Mouse (Mus musculus) left cerebral cortex, adult 8-10 months (tissue): ENCODE data around the gene Oas1d. TPM values are rescaled to one million over a fixed set of nuclear protein-coding genes. Genes with fewer than 3 reads are reported as not detected.
"Not testable (repeated sequence)": the region's sequence is repeated elsewhere in the genome, so short reads cannot be mapped to it uniquely, and the experiment has no call there.

ENCODE experiments used
- DNase-seq, 2 experiments: peaks; one replicate each; pipeline ENCODE4 v3.0.0; 2022; ENCODE audit warnings: low spot score in 2 of 2
- total RNA-seq, 4 experiments: library from RNA; stranded (reverse); gene quantifications; 2 replicates each; pipeline ENCODE4 v1.2.4; 2022

Gene Oas1d
- total RNA-seq = not detected

GRCm38 (mm10) chr5:120914204-120914603, at the start of gene Oas1d:
TSS of gene Oas1d (plus strand) at chr5:120914536.
- not testable (repeated sequence) for DNase-seq

GRCm38 (mm10) chr5:120865336-120865860, 48.9 kb upstream of the Oas1d start:
- DNase-seq = no peak

- no peak for DNase-seq
These were observed 44.8 kb upstream of the Oas1d start for GRCm38 (mm10) chr5:120869436-120870015.

GRCm38 (mm10) chr5:120870081-120870480, 44.3 kb upstream of the Oas1d start:
- no peak for DNase-seq

DNA sequence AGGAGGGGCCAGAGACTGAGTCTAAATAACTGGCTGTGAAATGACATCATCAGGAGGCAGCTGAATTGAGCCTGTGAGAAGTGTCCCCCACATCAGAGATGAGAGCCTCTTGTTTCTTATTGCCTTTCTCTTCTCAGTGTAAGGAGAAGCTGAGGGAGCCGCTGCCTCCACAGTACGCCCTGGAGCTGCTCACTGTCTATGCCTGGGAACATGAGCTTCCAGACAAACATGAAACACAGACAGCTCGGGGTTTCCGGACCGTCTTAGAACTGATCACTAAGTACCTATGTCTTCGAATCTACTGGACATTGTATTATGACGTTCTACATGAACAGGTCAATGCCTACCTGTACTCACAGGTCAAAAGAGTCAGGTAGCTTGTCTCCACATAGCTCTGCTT, 43.6 kb upstream of the Oas1d start:
- no peak for DNase-seq

GRCm38 (mm10) chr5:120871469-120871868, 42.9 kb upstream of the Oas1d start:
- DNase-seq = no peak

- DNase-seq = not testable (repeated sequence)
These were observed 37.5 kb upstream of the Oas1d start for GRCm38 (mm10) chr5:120876839-120877238.

DNA sequence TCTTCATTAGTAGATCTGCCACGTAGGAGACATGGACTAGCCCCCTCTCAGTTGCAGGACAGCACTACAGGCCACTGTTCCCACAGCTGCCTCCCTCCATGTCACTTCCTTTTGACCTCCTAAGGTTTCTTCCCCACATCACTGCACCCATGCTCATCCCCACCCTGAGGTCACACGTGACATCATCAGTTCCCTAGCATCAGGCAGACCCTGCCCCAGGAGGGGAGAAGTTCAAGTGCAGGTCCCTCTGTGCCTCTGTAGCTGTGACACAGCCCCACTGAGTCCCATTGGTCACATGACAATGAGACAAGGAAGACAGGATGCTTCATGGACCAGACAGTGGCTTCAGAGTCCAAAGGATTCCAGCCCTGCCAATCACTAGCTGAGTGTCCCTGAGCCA, 36.9 kb upstream of the Oas1d start:
- not testable (repeated sequence) for DNase-seq

DNA sequence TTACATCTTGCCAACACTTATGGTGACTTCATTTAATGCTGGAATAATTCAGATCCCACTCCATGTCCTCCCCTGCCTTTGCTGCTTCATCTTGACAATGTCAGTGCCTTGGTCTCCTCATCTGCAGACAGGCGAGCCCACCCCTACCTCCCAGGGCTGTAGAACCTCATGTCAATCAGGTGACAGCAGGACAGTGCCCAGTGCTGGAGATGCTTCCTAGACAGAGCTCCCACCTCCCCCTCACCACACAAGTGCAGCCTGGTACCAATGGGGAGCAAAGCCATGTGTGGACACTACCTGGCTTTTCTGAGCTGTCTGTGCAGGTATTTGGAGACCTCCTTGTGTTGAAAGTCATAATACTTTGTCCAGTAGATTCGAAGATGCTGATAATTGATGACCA, 35.5 kb upstream of the Oas1d start:
- not testable (repeated sequence) for DNase-seq

DNA sequence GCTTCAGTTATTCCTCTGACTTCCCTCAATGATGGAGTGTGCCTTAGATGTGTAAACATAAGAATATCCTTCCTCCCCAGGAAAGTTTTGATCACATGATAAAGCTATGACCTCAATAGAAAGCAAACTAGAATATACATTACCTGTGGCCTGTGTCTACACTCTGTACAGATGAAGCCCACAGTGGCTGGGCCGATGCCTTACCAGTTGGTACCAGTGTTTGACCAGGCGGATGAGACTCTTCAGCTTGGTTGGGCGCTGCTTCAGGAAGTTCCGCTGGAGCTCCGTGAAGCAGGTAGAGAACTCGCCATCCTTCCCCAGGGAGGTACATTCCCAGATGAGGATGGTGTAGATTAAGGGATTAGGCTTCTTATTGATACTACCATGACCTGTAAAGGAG, 32.7 kb upstream of the Oas1d start:
- DNase-seq = not testable (repeated sequence)

GRCm38 (mm10) chr5:120887413-120887812, 26.9 kb upstream of the Oas1d start, which contains the start of gene Oas1g:
TSS of gene Oas1g (minus strand) at chr5:120887613.
- DNase-seq = not testable (repeated sequence)

- DNase-seq = no peak
These were observed 26.5 kb upstream of the Oas1d start for GRCm38 (mm10) chr5:120887831-120888230.

GRCm38 (mm10) chr5:120888294-120888815, 26.0 kb upstream of the Oas1d start:
- not testable (repeated sequence) for DNase-seq

GRCm38 (mm10) chr5:120890026-120890425, 24.3 kb upstream of the Oas1d start:
- DNase-seq = no peak

- DNase-seq = no peak
These were observed 23.3 kb upstream of the Oas1d start for GRCm38 (mm10) chr5:120890991-120891390.

- DNase-seq = not testable (repeated sequence)
These were observed 22.6 kb upstream of the Oas1d start for GRCm38 (mm10) chr5:120891566-120892242.

DNA sequence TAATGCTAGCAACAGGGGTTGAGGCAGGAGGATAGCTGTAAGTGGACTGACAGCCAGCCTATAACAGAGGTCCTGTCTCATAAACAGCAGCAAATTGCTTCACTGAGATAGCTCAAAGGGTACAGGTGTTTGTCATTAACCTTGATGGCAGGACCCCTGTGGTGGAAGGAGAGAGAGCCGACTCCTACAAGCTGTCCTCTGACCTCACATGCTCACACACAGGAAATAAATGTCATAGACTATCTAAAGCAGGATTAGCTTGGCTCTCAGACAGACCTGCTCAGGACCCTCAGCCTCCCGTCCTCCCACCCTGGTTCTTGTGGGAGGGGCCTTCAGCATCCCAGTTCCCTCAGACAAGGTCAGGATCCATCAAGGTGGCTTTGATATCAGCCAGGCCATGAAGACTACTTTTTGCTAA, 22.1 kb upstream of the Oas1d start:
- no peak for DNase-seq

DNA sequence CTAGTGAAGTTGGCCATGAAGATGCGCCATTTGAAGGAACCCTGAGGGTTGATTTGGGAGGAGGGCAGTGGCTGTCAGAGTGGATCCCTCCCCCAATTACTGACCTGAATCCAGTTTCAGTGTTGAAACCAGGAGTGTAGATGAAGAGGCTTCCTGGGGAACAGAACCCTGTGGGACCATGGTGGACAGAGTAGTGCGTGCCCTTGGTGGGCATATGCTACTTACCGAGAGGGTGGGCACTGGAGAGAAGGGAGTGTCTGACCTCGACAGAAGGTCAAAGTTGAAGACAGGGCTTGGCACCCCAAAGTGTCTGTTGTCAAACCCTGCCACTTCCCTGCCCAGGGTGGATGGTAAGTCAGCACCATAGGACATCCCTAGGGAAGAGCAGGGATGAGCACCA, 20.5 kb upstream of the Oas1d start:
- DNase-seq = not testable (repeated sequence)

DNA sequence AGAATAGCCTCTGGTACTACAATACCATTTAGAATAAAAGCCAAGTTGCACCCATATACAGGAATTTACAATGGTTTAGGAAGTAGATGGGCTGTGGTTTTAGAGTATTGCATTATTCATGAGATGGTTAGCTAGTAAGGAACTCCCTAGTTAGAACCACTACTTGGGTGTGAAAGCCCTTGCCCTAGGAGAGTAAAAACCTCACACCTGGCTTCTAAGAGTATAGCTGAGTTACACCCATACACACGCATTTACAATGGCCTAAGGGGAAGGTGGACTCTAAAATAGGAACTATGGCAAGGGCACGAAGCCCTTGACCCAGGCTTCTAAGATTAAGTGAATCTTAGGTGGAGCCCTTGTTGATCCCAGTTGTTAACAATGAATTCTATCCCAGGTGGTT, 19.6 kb upstream of the Oas1d start:
- DNase-seq = not testable (repeated sequence)

DNA sequence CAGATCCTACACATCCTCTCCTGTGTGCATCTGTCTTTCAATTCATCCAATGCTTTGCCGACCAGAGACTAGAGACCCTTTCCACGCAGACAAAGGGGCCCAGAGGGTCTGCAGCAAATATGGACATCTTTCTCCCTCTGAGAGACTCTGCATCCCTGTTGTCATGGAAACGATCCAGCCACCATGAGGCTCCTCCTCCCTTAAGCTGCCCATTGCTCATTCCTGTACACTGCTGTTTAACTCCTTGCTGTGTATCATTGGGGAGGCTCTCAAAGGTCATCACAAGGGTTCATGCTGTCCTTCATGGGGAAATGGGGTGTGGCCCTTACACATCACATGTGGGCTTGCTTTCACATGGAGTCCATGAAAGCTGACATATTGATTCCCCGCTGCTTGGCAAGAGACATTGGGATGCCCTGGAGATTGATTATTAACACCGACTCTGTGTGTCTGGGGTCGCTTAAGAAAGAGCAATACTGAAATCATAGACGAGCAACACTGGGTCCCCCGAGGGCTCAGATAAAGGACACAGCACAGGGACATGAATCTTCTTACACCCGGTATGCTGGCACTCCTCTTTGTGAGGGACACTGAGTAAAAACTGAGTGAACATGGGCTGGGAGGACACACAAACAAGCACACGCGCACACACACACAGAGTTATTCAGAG, 19.0 kb upstream of the Oas1d start:
- no peak for DNase-seq

- DNase-seq = no peak
These were observed 16.0 kb upstream of the Oas1d start for GRCm38 (mm10) chr5:120898307-120898706.

- DNase-seq = no peak
These were observed 15.6 kb upstream of the Oas1d start for GRCm38 (mm10) chr5:120898726-120899125.
